Mouse (Mus musculus): Measurements from ENCODE around the gene Ttc39b. TPM values are rescaled to one million over a fixed set of nuclear protein-coding genes. Genes with fewer than 3 reads are reported as not detected.

The Ttc39b gene
- polyA plus RNA-seq, 1 experiment from 2014 or later: 1.5 TPM

- no peaks in the 10 kb centered on the region for H3K4me1 ChIP-seq (ENCODE audit: control insufficient read depth, low read depth, low read length)
- no peaks in the 10 kb centered on the region for H3K9me3 ChIP-seq (replicated peaks; ENCODE audit: control insufficient read depth, low read length)
- WGBS (ENCODE audit: insufficient replicate concordance): 29% methylated on average over 13 of the region's 13 CpGs
- H3K4me3 ChIP-seq (ENCODE audit: low read depth, low read length): peak overlapping the region; percentile 21; the same call in 1 of the 2 replicates
- no peak overlapping the region for H3K27ac ChIP-seq (ENCODE audit: low read length)
- H3K9ac ChIP-seq (ENCODE audit: low read depth, low read length): no peak overlapping the region
- no peaks in the 10 kb centered on the region for H3K27me3 ChIP-seq (ENCODE audit: control insufficient read depth, insufficient read depth, low read depth, low read length)
- H3K36me3 ChIP-seq (ENCODE audit: control insufficient read depth, insufficient read depth): no peaks in the 10 kb centered on the region
- no peak for ATAC-seq (ENCODE audit: low read depth)
- H3K4me2 ChIP-seq (ENCODE audit: low read depth, low read length): peak overlapping the region; percentile 15
Observed at GRCm38 (mm10) chr4:83302887-83303827, 20.9 kb downstream of the Ttc39b start.

DNA sequence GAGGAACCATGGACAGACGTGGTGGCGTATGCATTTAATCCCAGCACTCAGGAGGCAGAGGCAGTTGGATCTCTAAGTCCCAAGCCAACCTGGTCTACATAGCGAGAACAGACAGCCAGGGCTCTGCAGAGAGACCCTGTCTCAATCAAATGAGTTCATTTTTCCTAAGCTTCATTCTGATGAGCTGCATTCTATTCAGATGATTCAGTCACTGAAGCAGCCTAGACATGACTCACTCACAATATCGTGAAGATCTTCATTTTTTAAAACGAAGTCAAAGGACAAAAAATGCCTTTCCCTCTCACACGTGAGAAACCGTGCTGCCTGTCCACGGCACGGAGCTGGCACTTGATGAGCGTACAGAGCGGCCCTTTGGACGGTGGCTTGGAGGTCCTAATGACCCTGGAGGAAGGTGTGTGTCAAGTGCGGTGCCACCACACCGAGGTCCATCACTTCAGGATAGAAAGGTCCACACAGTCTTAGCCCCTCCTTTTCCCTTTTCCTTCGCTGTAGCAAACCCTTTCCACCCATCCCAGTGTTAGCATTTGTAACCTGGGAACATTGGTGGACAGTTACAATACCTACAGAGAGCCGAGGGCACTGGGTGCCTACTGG lies 21.8 kb downstream of the Ttc39b start:
- no peak overlapping the region for H3K27ac ChIP-seq (ENCODE audit: low read length)
- no peaks in the 10 kb centered on the region for H3K27me3 ChIP-seq (ENCODE audit: control insufficient read depth, insufficient read depth, low read depth, low read length)
- ATAC-seq (ENCODE audit: low read depth): no peak
- no peak overlapping the region for H3K9ac ChIP-seq (ENCODE audit: low read depth, low read length)
- H3K4me1 ChIP-seq (ENCODE audit: control insufficient read depth, low read depth, low read length): no peaks in the 10 kb centered on the region
- H3K4me3 ChIP-seq (ENCODE audit: low read depth, low read length): no peak overlapping the region
- WGBS (ENCODE audit: insufficient replicate concordance): 78% methylated on average over 16 of the region's 16 CpGs
- H3K36me3 ChIP-seq (ENCODE audit: control insufficient read depth, insufficient read depth): no peaks in the 10 kb centered on the region
- no peaks in the 10 kb centered on the region for H3K9me3 ChIP-seq (replicated peaks; ENCODE audit: control insufficient read depth, low read length)
- no peak overlapping the region for H3K4me2 ChIP-seq (ENCODE audit: low read depth, low read length)

GRCm38 (mm10) chr4:83301713-83302112 lies 22.3 kb downstream of the Ttc39b start:
- ATAC-seq (ENCODE audit: low read depth): no peak
- Histone ChIP-seq H3K4me1 (ENCODE audit: control insufficient read depth, low read depth, low read length) (no peaks in the 10 kb centered on the region), H3K27ac (ENCODE audit: low read length) (no peak overlapping the region), H3K9me3 (replicated peaks; ENCODE audit: control insufficient read depth, low read length) (no peaks in the 10 kb centered on the region), H3K4me3 (ENCODE audit: low read depth, low read length) (no peak overlapping the region), H3K36me3 (ENCODE audit: control insufficient read depth, insufficient read depth) (no peaks in the 10 kb centered on the region), H3K9ac (ENCODE audit: low read depth, low read length) (no peak overlapping the region), H3K27me3 (ENCODE audit: control insufficient read depth, insufficient read depth, low read depth, low read length) (no peaks in the 10 kb centered on the region), H3K4me2 (ENCODE audit: low read depth, low read length) (no peak overlapping the region)
- WGBS (ENCODE audit: insufficient replicate concordance): 77% methylated on average over 1 of the region's 1 CpGs

DNA sequence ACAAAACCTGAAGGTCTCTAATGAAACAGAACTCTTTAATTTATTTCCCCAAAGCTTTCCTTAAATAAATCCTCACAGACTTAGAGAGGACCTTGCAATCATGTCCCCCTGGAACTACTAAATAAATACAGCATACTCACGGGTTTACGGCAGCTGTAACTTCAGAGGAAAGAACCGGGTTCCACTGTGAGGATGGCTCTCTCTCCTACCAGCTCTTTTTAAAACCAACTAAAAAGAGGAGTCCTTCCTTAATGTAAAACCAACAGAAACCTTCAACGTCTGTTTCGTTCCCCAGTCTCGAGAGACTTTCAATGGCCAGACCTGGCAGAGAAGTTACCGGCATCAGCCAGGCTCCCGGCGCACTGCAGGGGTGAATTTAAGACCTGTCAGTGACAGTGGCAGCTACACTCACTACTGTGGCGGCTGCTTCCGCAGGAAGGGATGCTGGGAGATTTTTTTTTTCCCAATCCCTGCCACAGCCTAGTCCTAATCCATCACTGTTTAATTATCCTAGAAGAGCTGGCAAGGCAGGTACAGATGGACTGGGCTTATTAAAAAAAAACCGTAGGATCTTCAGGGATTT lies 39.2 kb downstream of the Ttc39b start:
- Histone ChIP-seq H3K4me2 (ENCODE audit: low read depth, low read length) (peak overlapping the region; percentile 48), H3K9ac (ENCODE audit: low read depth, low read length) (no peak overlapping the region), H3K4me3 (ENCODE audit: low read depth, low read length) (peak overlapping the region; percentile 29; the same call in 1 of the 2 replicates), H3K27ac (ENCODE audit: low read length) (no peak overlapping the region), H3K36me3 (ENCODE audit: control insufficient read depth, insufficient read depth) (no peaks in the 10 kb centered on the region), H3K27me3 (ENCODE audit: control insufficient read depth, insufficient read depth, low read depth, low read length) (peaks cover 13% of the 10 kb centered on the region), H3K9me3 (replicated peaks; ENCODE audit: control insufficient read depth, low read length) (no peaks in the 10 kb centered on the region), H3K4me1 (ENCODE audit: control insufficient read depth, low read depth, low read length) (no peaks in the 10 kb centered on the region; the same call in 1 of the 2 replicates)
- ATAC-seq (ENCODE audit: low read depth): no peak
- 3% methylated on average over 12 of the region's 12 CpGs for WGBS (ENCODE audit: insufficient replicate concordance)

- Histone ChIP-seq H3K4me1 (ENCODE audit: control insufficient read depth, low read depth, low read length) (no peaks in the 10 kb centered on the region; the same call in 1 of the 2 replicates), H3K4me3 (ENCODE audit: low read depth, low read length) (peak overlapping the region; percentile 29; the same call in 1 of the 2 replicates), H3K27ac (ENCODE audit: low read length) (no peak overlapping the region), H3K9me3 (replicated peaks; ENCODE audit: control insufficient read depth, low read length) (no peaks in the 10 kb centered on the region), H3K36me3 (ENCODE audit: control insufficient read depth, insufficient read depth) (no peaks in the 10 kb centered on the region), H3K4me2 (ENCODE audit: low read depth, low read length) (peak overlapping the region; percentile 48), H3K9ac (ENCODE audit: low read depth, low read length) (no peak overlapping the region), H3K27me3 (ENCODE audit: control insufficient read depth, insufficient read depth, low read depth, low read length) (peaks cover 13% of the 10 kb centered on the region)
- no peak for ATAC-seq (ENCODE audit: low read depth)
- WGBS (ENCODE audit: insufficient replicate concordance): 18% methylated on average over 19 of the region's 19 CpGs
Observed at GRCm38 (mm10) chr4:83283973-83284767, 39.9 kb downstream of the Ttc39b start.

GRCm38 (mm10) chr4:83282424-83282823 lies 41.6 kb downstream of the Ttc39b start:
- 23% methylated on average over 6 of the region's 6 CpGs for WGBS (ENCODE audit: insufficient replicate concordance)
- Histone ChIP-seq H3K4me2 (ENCODE audit: low read depth, low read length) (no peak overlapping the region), H3K27ac (ENCODE audit: low read length) (no peak overlapping the region), H3K9ac (ENCODE audit: low read depth, low read length) (no peak overlapping the region), H3K4me1 (ENCODE audit: control insufficient read depth, low read depth, low read length) (no peaks in the 10 kb centered on the region; the same call in 1 of the 2 replicates), H3K9me3 (replicated peaks; ENCODE audit: control insufficient read depth, low read length) (no peaks in the 10 kb centered on the region), H3K36me3 (ENCODE audit: control insufficient read depth, insufficient read depth) (no peaks in the 10 kb centered on the region), H3K27me3 (ENCODE audit: control insufficient read depth, insufficient read depth, low read depth, low read length) (peaks cover 13% of the 10 kb centered on the region), H3K4me3 (ENCODE audit: low read depth, low read length) (no peak overlapping the region)
- ATAC-seq (ENCODE audit: low read depth): no peak

GRCm38 (mm10) chr4:83279236-83279635 lies 44.8 kb downstream of the Ttc39b start:
- Histone ChIP-seq H3K4me2 (ENCODE audit: low read depth, low read length) (no peak overlapping the region), H3K4me1 (ENCODE audit: control insufficient read depth, low read depth, low read length) (no peaks in the 10 kb centered on the region; the same call in 1 of the 2 replicates), H3K36me3 (ENCODE audit: control insufficient read depth, insufficient read depth) (no peaks in the 10 kb centered on the region), H3K4me3 (ENCODE audit: low read depth, low read length) (no peak overlapping the region), H3K27ac (ENCODE audit: low read length) (no peak overlapping the region), H3K27me3 (ENCODE audit: control insufficient read depth, insufficient read depth, low read depth, low read length) (peaks cover 4% of the 10 kb centered on the region), H3K9me3 (replicated peaks; ENCODE audit: control insufficient read depth, low read length) (no peaks in the 10 kb centered on the region), H3K9ac (ENCODE audit: low read depth, low read length) (no peak overlapping the region)
- 71% methylated on average over 7 of the region's 7 CpGs for WGBS (ENCODE audit: insufficient replicate concordance)
- no peak for ATAC-seq (ENCODE audit: low read depth)

- no peak for ATAC-seq (ENCODE audit: low read depth)
- Histone ChIP-seq H3K4me1 (ENCODE audit: control insufficient read depth, low read depth, low read length) (no peaks in the 10 kb centered on the region; the same call in 1 of the 2 replicates), H3K36me3 (ENCODE audit: control insufficient read depth, insufficient read depth) (no peaks in the 10 kb centered on the region), H3K9me3 (replicated peaks; ENCODE audit: control insufficient read depth, low read length) (no peaks in the 10 kb centered on the region), H3K4me2 (ENCODE audit: low read depth, low read length) (peak overlapping the region; percentile 42; the same call in 1 of the 2 replicates), H3K4me3 (ENCODE audit: low read depth, low read length) (no peak overlapping the region), H3K27ac (ENCODE audit: low read length) (no peak overlapping the region), H3K9ac (ENCODE audit: low read depth, low read length) (no peak overlapping the region), H3K27me3 (ENCODE audit: control insufficient read depth, insufficient read depth, low read depth, low read length) (no peaks in the 10 kb centered on the region)
- WGBS (ENCODE audit: insufficient replicate concordance): 30% methylated on average over 2 of the region's 2 CpGs
Observed at GRCm38 (mm10) chr4:83274241-83274640, 49.8 kb downstream of the Ttc39b start.

Measured in liver, embryonic 16.5 days (tissue).